25 mouse cellular contexts compared by ENCODE assay signal in the genomic region with DNA sequence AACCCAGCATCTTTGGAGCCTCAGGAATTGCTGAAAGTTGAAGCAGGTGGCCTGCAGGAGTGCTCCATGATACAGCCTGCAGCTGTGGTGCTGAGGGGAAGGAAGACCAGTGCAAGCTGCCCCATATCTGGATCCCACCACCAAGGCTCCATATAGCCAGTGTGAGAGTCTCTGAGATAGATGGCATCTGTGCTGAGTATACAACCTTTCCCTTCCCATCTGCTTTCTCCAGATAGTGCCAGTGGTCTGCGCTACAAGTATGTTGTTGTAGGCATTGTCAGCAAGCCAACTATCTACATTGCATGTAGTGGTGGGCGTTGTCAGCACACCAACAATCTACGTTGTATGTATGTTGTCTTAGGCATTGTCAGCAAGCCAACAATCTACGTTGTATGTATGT.
DNase-seq lines count a peak whose midpoint lies in the region; ATAC-seq and TF ChIP-seq lines count a peak whose summit lies in the region.
"Had no signal": no experiment of that assay in that cellular context is flagged by ENCODE, and none has a peak within 500 bp of the region (broad histone marks: within the 10 kb centered on the region; RNA-seq: fewer than 3 reads in every experiment).

No protein-coding gene starts in this region.

- no peak for TF ChIP-seq POLR2A in MEL (IDR thresholded peaks at IDR 0.05; ENCODE audit: control insufficient read depth in 1 of 2, insufficient read depth in 1 of 2, low read depth in 1 of 2, low read length in 2 of 2, poor library complexity in 1 of 2)

- DNase-seq in heart, postnatal 25 days (ENCODE audit: low spot score), result no peak
- DNase-seq in MEL (ENCODE audit: low read depth, low spot score), result no peak
- DNase-seq in liver, embryonic 11.5 days (ENCODE audit: low spot score), result no peak
- no peak for DNase-seq in liver, postnatal 0 days
- no peak for DNase-seq in layer of hippocampus, adult 9-11 months
- DNase-seq: adrenal gland, adult 2 months; cerebellum, adult 11 months; cerebellum, adult 9-11 months; gastrocnemius, postnatal 25 days; kidney, adult 11 months; kidney, postnatal 36 days; lung, postnatal 36 days; thymus, adult 18-20 months had no signal

- H3K27me3 ChIP-seq in heart, embryonic 14.5 days (ENCODE audit: control insufficient read depth, insufficient read depth, low read length), result no peaks in the 10 kb centered on the region
- no peaks in the 10 kb centered on the region for H3K27me3 ChIP-seq in MEL (ENCODE audit: control insufficient read depth in 1 of 2, insufficient read depth in 2 of 2, low read length in 2 of 2)
- no peaks in the 10 kb centered on the region for H3K27me3 ChIP-seq in liver, embryonic 11.5 days (replicated peaks; ENCODE audit: control insufficient read depth, insufficient read depth, low read length)
- no peaks in the 10 kb centered on the region for H3K27me3 ChIP-seq in liver, postnatal 0 days (ENCODE audit: insufficient read depth, low read length)
- no peaks in the 10 kb centered on the region for H3K27me3 ChIP-seq in intestine, embryonic 16.5 days (replicated peaks; ENCODE audit: control insufficient read depth, insufficient read depth, low read length)
- H3K27me3 ChIP-seq: CH12.LX; kidney, embryonic 15.5 days; lung, embryonic 15.5 days; midbrain, embryonic 15.5 days; neural tube, embryonic 12.5 days had no signal

- H3K79me2 ChIP-seq in MEL (ENCODE audit: control insufficient read depth, insufficient read depth, low read length, poor library complexity), result peaks cover 4% of the 10 kb centered on the region

- no peaks in the 10 kb centered on the region for H3K36me3 ChIP-seq in heart, embryonic 14.5 days (ENCODE audit: control insufficient read depth, insufficient read depth, low read length)
- peaks cover 4 to 18% of the 10 kb centered on the region in 2 experiments for H3K36me3 ChIP-seq in MEL (ENCODE audit: control insufficient read depth in 1 of 2, insufficient read depth in 2 of 2, low read length in 2 of 2)
- H3K36me3 ChIP-seq in liver, embryonic 11.5 days (ENCODE audit: control insufficient read depth, insufficient read depth, low read length), result no peaks in the 10 kb centered on the region
- peaks cover 3% of the 10 kb centered on the region; the same call in 1 of the 2 replicates for H3K36me3 ChIP-seq in liver, postnatal 0 days (replicated peaks; ENCODE audit: insufficient read depth, low read length)
- 0 out of 2 replicates have a peak, but pooled peaks cover 3% of the 10 kb centered on the region for H3K36me3 ChIP-seq in intestine, embryonic 16.5 days (ENCODE audit: control insufficient read depth, insufficient read depth, low read length)
- H3K36me3 ChIP-seq: midbrain, embryonic 15.5 days had no signal

- TF ChIP-seq RAD21 in MEL (IDR thresholded peaks at IDR 0.05; ENCODE audit: low read depth, low read length), result no peak

- TF ChIP-seq CTCF in MEL (IDR thresholded peaks at IDR 0.05 in 2 of 3, conservative IDR thresholded peaks at IDR 0.05 in 1 of 3; ENCODE audit: control insufficient read depth in 1 of 3, insufficient read depth in 1 of 3, low read depth in 2 of 3, low read length in 3 of 3, poor library complexity in 1 of 3, severe bottlenecking in 1 of 3), result no peak
- TF ChIP-seq CTCF in liver, postnatal 0 days (IDR thresholded peaks at IDR 0.05; ENCODE audit: low read depth), result no peak

- H3K4me1 ChIP-seq in heart, embryonic 14.5 days (ENCODE audit: control insufficient read depth in 2 of 2, insufficient read depth in 2 of 2, low read length in 2 of 2), result peaks cover 22 to 42% of the 10 kb centered on the region in 2 experiments
- peaks cover 12 to 14% of the 10 kb centered on the region in 2 experiments for H3K4me1 ChIP-seq in MEL (ENCODE audit: control insufficient read depth in 1 of 2, insufficient read depth in 2 of 2, low read length in 2 of 2)
- peaks cover 32% of the 10 kb centered on the region for H3K4me1 ChIP-seq in liver, embryonic 11.5 days (replicated peaks; ENCODE audit: control insufficient read depth, insufficient read depth, low read length)
- H3K4me1 ChIP-seq in liver, postnatal 0 days (ENCODE audit: insufficient read depth), result no peaks in the 10 kb centered on the region; the same call in 1 of the 2 replicates
- 0 out of 2 replicates have a peak, but pooled peaks cover 5% of the 10 kb centered on the region for H3K4me1 ChIP-seq in intestine, embryonic 16.5 days (ENCODE audit: control insufficient read depth, insufficient read depth, low read length)

- peak overlapping the region; percentile 44 to 56; a peak in 3 of 4 replicates for H3K27ac ChIP-seq in heart, embryonic 14.5 days (replicated peaks in 1 of 2; ENCODE audit: control insufficient read depth in 1 of 2, insufficient read depth in 1 of 2, low read depth in 2 of 2, low read length in 2 of 2)
- no peak overlapping the region for H3K27ac ChIP-seq in MEL (ENCODE audit: control insufficient read depth, low read depth, low read length)
- no peak overlapping the region; the same call in 1 of the 2 replicates for H3K27ac ChIP-seq in liver, embryonic 11.5 days (ENCODE audit: low read depth, low read length)
- H3K27ac ChIP-seq in liver, postnatal 0 days (ENCODE audit: low read depth), result no peak overlapping the region
- H3K27ac ChIP-seq in intestine, embryonic 16.5 days (ENCODE audit: low read length), result no peak overlapping the region
- H3K27ac ChIP-seq: embryonic facial prominence, embryonic 10.5 days; forebrain, embryonic 10.5 days; kidney, embryonic 15.5 days; left cerebral cortex, adult 2 months; midbrain, embryonic 15.5 days; neural tube, embryonic 12.5 days had no signal

- intact Hi-C loops in heart, postnatal 25 days (cut with DNase I), result no loop called here

- ATAC-seq in heart, embryonic 14.5 days (ENCODE audit: insufficient number of reproducible peaks, insufficient read depth, low FRiP score, low read depth), result no peak
- peak; percentile 94 for ATAC-seq in liver, embryonic 11.5 days (replicated peaks; ENCODE audit: low FRiP score)
- ATAC-seq in liver, postnatal 0 days, result peak; percentile 86
- ATAC-seq in intestine, embryonic 16.5 days, result no peak
- ATAC-seq: forebrain, embryonic 16.5 days; midbrain, embryonic 15.5 days had no signal

- H3K4me3 ChIP-seq in heart, embryonic 14.5 days (ENCODE audit: control insufficient read depth in 1 of 2, insufficient read depth in 1 of 2, low read depth in 1 of 2, low read length in 2 of 2), result no peak overlapping the region
- no peak overlapping the region for H3K4me3 ChIP-seq in MEL (ENCODE audit: control insufficient read depth in 1 of 2, insufficient read depth in 1 of 2, low read depth in 2 of 2, low read length in 2 of 2)
- no peak overlapping the region for H3K4me3 ChIP-seq in liver, embryonic 11.5 days (ENCODE audit: low read depth, low read length)
- no peak overlapping the region for H3K4me3 ChIP-seq in liver, postnatal 0 days (ENCODE audit: low read depth, low read length)
- H3K4me3 ChIP-seq in intestine, embryonic 16.5 days (ENCODE audit: low read length), result no peak overlapping the region
- H3K4me3 ChIP-seq: embryonic facial prominence, embryonic 10.5 days; forebrain, embryonic 10.5 days; kidney, embryonic 15.5 days; left cerebral cortex, adult 2 months; lung, embryonic 15.5 days; midbrain, embryonic 15.5 days; neural tube, embryonic 12.5 days had no signal

- 86% methylated on average over 4 of the region's 4 CpGs for WGBS in heart, embryonic 14.5 days
- WGBS in liver, embryonic 11.5 days, result 52% methylated on average over 4 of the region's 4 CpGs
- 52% methylated on average over 4 of the region's 4 CpGs for WGBS in liver, postnatal 0 days (ENCODE audit: insufficient replicate concordance)
- WGBS in intestine, embryonic 16.5 days, result 87% methylated on average over 4 of the region's 4 CpGs

- no peaks in the 10 kb centered on the region for H3K9me3 ChIP-seq in heart, embryonic 14.5 days (ENCODE audit: control insufficient read depth, low read length)
- H3K9me3 ChIP-seq in MEL (replicated peaks; ENCODE audit: insufficient read depth, low read length), result no peaks in the 10 kb centered on the region
- no peaks in the 10 kb centered on the region for H3K9me3 ChIP-seq in liver, embryonic 11.5 days (ENCODE audit: control insufficient read depth, low read length)
- no peaks in the 10 kb centered on the region for H3K9me3 ChIP-seq in liver, postnatal 0 days (ENCODE audit: low read length)
- H3K9me3 ChIP-seq in intestine, embryonic 16.5 days (ENCODE audit: control insufficient read depth, low read length), result no peaks in the 10 kb centered on the region
- H3K9me3 ChIP-seq: embryonic facial prominence, embryonic 10.5 days; forebrain, embryonic 10.5 days; G1E; kidney, embryonic 15.5 days; lung, embryonic 15.5 days; midbrain, embryonic 15.5 days; neural tube, embryonic 12.5 days had no signal

- no peak overlapping the region for H3K9ac ChIP-seq in heart, embryonic 14.5 days (ENCODE audit: low read length)
- no peak overlapping the region for H3K9ac ChIP-seq in MEL (ENCODE audit: control insufficient read depth, low read depth, low read length, poor library complexity, severe bottlenecking)
- H3K9ac ChIP-seq in liver, embryonic 11.5 days (ENCODE audit: low read depth, low read length), result no peak overlapping the region
- no peak overlapping the region for H3K9ac ChIP-seq in liver, postnatal 0 days (replicated peaks)
- no peak overlapping the region for H3K9ac ChIP-seq in intestine, embryonic 16.5 days (ENCODE audit: low read depth, low read length)
- H3K9ac ChIP-seq: kidney, embryonic 15.5 days; lung, embryonic 15.5 days; midbrain, embryonic 15.5 days; neural tube, embryonic 12.5 days had no signal

- H3K4me2 ChIP-seq in heart, embryonic 14.5 days (ENCODE audit: low read length), result no peak overlapping the region
- H3K4me2 ChIP-seq in liver, embryonic 11.5 days, result no peak overlapping the region
- no peak overlapping the region for H3K4me2 ChIP-seq in liver, postnatal 0 days (ENCODE audit: low read depth, low read length)
- no peak overlapping the region for H3K4me2 ChIP-seq in intestine, embryonic 16.5 days (ENCODE audit: low read depth, low read length)
- H3K4me2 ChIP-seq: kidney, embryonic 15.5 days; lung, embryonic 15.5 days; midbrain, embryonic 15.5 days; neural tube, embryonic 12.5 days had no signal

- no peak for TF ChIP-seq EP300 in MEL (IDR thresholded peaks at IDR 0.05; ENCODE audit: low read depth in 1 of 2, low read length in 2 of 2)
- peak; percentile 87 for TF ChIP-seq EP300 in liver, postnatal 0 days (IDR thresholded peaks at IDR 0.05; ENCODE audit: low read depth)

TF ChIP-seq in MEL, 35 proteins besides CTCF, POLR2A, EP300 and RAD21:
- TF ChIP-seq GABPA (IDR thresholded peaks at IDR 0.05; ENCODE audit: low read depth, low read length), result no peak
- peak; percentile 51 for TF ChIP-seq TAL1 (IDR thresholded peaks at IDR 0.05; ENCODE audit: low read length)
TF ChIP-seq in MEL: peak in this region for 1.

Comparison
In these comparisons a context has a peak if more than half of its experiments do, and no peak if none do; other contexts are left out.
1. ATAC-seq: peak in liver, embryonic 11.5 days (single experiment) and liver, postnatal 0 days (single experiment); none in heart, embryonic 14.5 days (single experiment) and intestine, embryonic 16.5 days (single experiment).
2. H3K27ac ChIP-seq: peak in heart, embryonic 14.5 days (2 of 2); none in MEL (single experiment), liver, embryonic 11.5 days (single experiment), liver, postnatal 0 days (single experiment) and intestine, embryonic 16.5 days (single experiment).